Mouse (Mus musculus): Measurements from ENCODE around the gene Hcfc1r1. TPM values are rescaled to one million over a fixed set of nuclear protein-coding genes. Genes with fewer than 3 reads are reported as not detected.
A peak's percentile ranks its signal among the peaks of the same experiment; 100 is the strongest.

Gene Hcfc1r1
- total RNA-seq (2021) = 100 to 1,000 TPM; 119 to 129 TPM

- peak; percentile 85 to 96 for DNase-seq (ENCODE audit: extremely low spot score in 1 of 2, low spot score in 1 of 2)
Measured at GRCm38 (mm10) chr17:23673424-23674073, at the start of gene Hcfc1r1, which contains the start of gene Thoc6. TSS of gene Hcfc1r1 (plus strand) at chr17:23673596. TSS of gene Thoc6 (minus strand) at chr17:23673882.

GRCm38 (mm10) chr17:23627813-23628212 lies 45.6 kb upstream of the Hcfc1r1 start:
- no peak for DNase-seq (ENCODE audit: extremely low spot score in 1 of 2, low spot score in 1 of 2)

GRCm38 (mm10) chr17:23630195-23631020 lies 43.0 kb upstream of the Hcfc1r1 start:
- peak; percentile 83 to 86 for DNase-seq (ENCODE audit: extremely low spot score in 1 of 2, low spot score in 1 of 2)

- DNase-seq (ENCODE audit: extremely low spot score in 1 of 2, low spot score in 1 of 2) = no peak
Measured at GRCm38 (mm10) chr17:23631241-23631640, 42.2 kb upstream of the Hcfc1r1 start.

GRCm38 (mm10) chr17:23644613-23645495 lies 28.5 kb upstream of the Hcfc1r1 start, which contains the start of gene Mmp25:
TSS of gene Mmp25 (minus strand) at chr17:23645277.
- no peak for DNase-seq (ENCODE audit: extremely low spot score in 1 of 2, low spot score in 1 of 2)

- no peak for DNase-seq (ENCODE audit: extremely low spot score in 1 of 2, low spot score in 1 of 2)
Measured at GRCm38 (mm10) chr17:23645894-23646293, 27.5 kb upstream of the Hcfc1r1 start.

GRCm38 (mm10) chr17:23651363-23651762 lies 22.0 kb upstream of the Hcfc1r1 start:
- DNase-seq (ENCODE audit: extremely low spot score in 1 of 2, low spot score in 1 of 2) = no peak

- no peak for DNase-seq (ENCODE audit: extremely low spot score in 1 of 2, low spot score in 1 of 2)
Measured at GRCm38 (mm10) chr17:23653324-23653723, 20.1 kb upstream of the Hcfc1r1 start.

GRCm38 (mm10) chr17:23654001-23654400 lies 19.4 kb upstream of the Hcfc1r1 start:
- no peak for DNase-seq (ENCODE audit: extremely low spot score in 1 of 2, low spot score in 1 of 2)

- no peak for DNase-seq (ENCODE audit: extremely low spot score in 1 of 2, low spot score in 1 of 2)
Measured at GRCm38 (mm10) chr17:23654410-23654809, 19.0 kb upstream of the Hcfc1r1 start.

- no peak for DNase-seq (ENCODE audit: extremely low spot score in 1 of 2, low spot score in 1 of 2)
Measured at GRCm38 (mm10) chr17:23658450-23658849, 14.9 kb upstream of the Hcfc1r1 start.

- peak in 1 of 2 experiments; percentile 46 for DNase-seq (ENCODE audit: extremely low spot score in 1 of 2, low spot score in 1 of 2)
Measured at GRCm38 (mm10) chr17:23660117-23660875, 13.1 kb upstream of the Hcfc1r1 start, which contains the start of gene Bicdl2. TSS of gene Bicdl2 (plus strand) at chr17:23660506.

GRCm38 (mm10) chr17:23660876-23661200 lies 12.6 kb upstream of the Hcfc1r1 start:
- DNase-seq (ENCODE audit: extremely low spot score in 1 of 2, low spot score in 1 of 2) = no peak

GRCm38 (mm10) chr17:23661526-23661925 lies 11.9 kb upstream of the Hcfc1r1 start:
- DNase-seq (ENCODE audit: extremely low spot score in 1 of 2, low spot score in 1 of 2) = no peak

GRCm38 (mm10) chr17:23664556-23665021 lies 8.8 kb upstream of the Hcfc1r1 start:
- DNase-seq (ENCODE audit: extremely low spot score in 1 of 2, low spot score in 1 of 2) = no peak

GRCm38 (mm10) chr17:23665511-23665910 lies 7.9 kb upstream of the Hcfc1r1 start:
- DNase-seq (ENCODE audit: extremely low spot score in 1 of 2, low spot score in 1 of 2) = no peak

GRCm38 (mm10) chr17:23670516-23671074 lies 2.8 kb upstream of the Hcfc1r1 start:
- no peak for DNase-seq (ENCODE audit: extremely low spot score in 1 of 2, low spot score in 1 of 2)

- DNase-seq (ENCODE audit: extremely low spot score in 1 of 2, low spot score in 1 of 2) = no peak
Measured at GRCm38 (mm10) chr17:23671519-23671918, 1.9 kb upstream of the Hcfc1r1 start.

GRCm38 (mm10) chr17:23672761-23673160 lies 635 bp upstream of the Hcfc1r1 start:
- DNase-seq (ENCODE audit: extremely low spot score in 1 of 2, low spot score in 1 of 2) = no peak

Measured in layer of hippocampus, postnatal 25 days (tissue).